Mouse (Mus musculus) forebrain, embryonic 15.5 days (tissue): ENCODE results near the gene Anks1. TPM values are rescaled to one million over a fixed set of nuclear protein-coding genes. Genes with fewer than 3 reads are reported as not detected.
"Not testable (repeated sequence)": the region's sequence is repeated elsewhere in the genome, so short reads cannot be mapped to it uniquely, and the experiment has no call there.

Experiments
- ATAC-seq: fragments of 200-750 bp; cut with Nextera tagmentation; replicated peaks from 2 replicates; pipeline ENCODE4 v1.8.0; 2017; ENCODE audit warnings: mild to moderate bottlenecking, moderate TSS enrichment, moderate library complexity
- H3K27ac ChIP-seq: fragments of 300-500 bp; sonication (generic); replicated peaks from 2 replicates; pipeline ENCODE4 v1.5.1; 2015; ENCODE audit warnings: mild to moderate bottlenecking, inconsistent platforms
- H3K27me3 ChIP-seq: fragments of 300-500 bp; sonication (generic); 2 replicates; pipeline ENCODE4 v1.6.1; 2015; ENCODE audit warnings: inconsistent platforms
- H3K36me3 ChIP-seq: fragments of 300-500 bp; sonication (generic); 2 replicates; pipeline ENCODE4 v1.6.1; 2015; ENCODE audit warnings: mild to moderate bottlenecking, inconsistent platforms
- H3K4me1 ChIP-seq: fragments of 300-500 bp; sonication (generic); 2 replicates; pipeline ENCODE4 v1.6.1; 2015; ENCODE audit warnings: inconsistent platforms
- H3K4me2 ChIP-seq: fragments of 300-500 bp; sonication (generic); replicated peaks from 2 replicates; pipeline ENCODE4 v1.6.1; 2015; ENCODE audit warnings: mild to moderate bottlenecking, inconsistent platforms
- H3K4me3 ChIP-seq: fragments of 300-500 bp; sonication (generic); 2 replicates; pipeline ENCODE4 v1.5.1; 2015; ENCODE audit warnings: mild to moderate bottlenecking, inconsistent platforms
- H3K9ac ChIP-seq: fragments of 300-500 bp; sonication (generic); replicated peaks from 2 replicates; pipeline ENCODE4 v1.6.1; 2015; ENCODE audit warnings: mild to moderate bottlenecking, inconsistent platforms
- H3K9me3 ChIP-seq: fragments of 300-500 bp; sonication (generic); 2 replicates; pipeline ENCODE4 v1.6.1; 2016; ENCODE audit warnings: inconsistent platforms
- WGBS: fragments of 180-500 bp; shearing (Covaris S2); methylation state at CpG from one replicate; pipeline ENCODE4 v1.1.7; 2015; ENCODE audit warnings: mixed read lengths; 5-methylcytosine and 5-hydroxymethylcytosine counted together
- polyA plus RNA-seq: library from polyadenylated mRNA; unstranded; fragments of >200 nt; fragmentation: Nextera tagmentation; extraction: Ambion mirVana; gene quantifications from 2 replicates; pipeline ENCODE4 v1.2.1, GENCODE M21; 2015

Gene Anks1
- polyA plus RNA-seq, 1 experiment from 2014 or later = 35.3 TPM

GRCm38 (mm10) chr17:27968903-27969302, 59.8 kb downstream of the Anks1 start:
- WGBS = 95% methylated on average over 5 of the region's 5 CpGs
- Histone ChIP-seq H3K9me3 (no peaks in the 10 kb centered on the region), H3K27ac (no peak overlapping the region), H3K27me3 (no peaks in the 10 kb centered on the region), H3K4me2 (no peak overlapping the region), H3K4me3 (no peak overlapping the region), H3K9ac (no peak overlapping the region), H3K36me3 (no peaks in the 10 kb centered on the region), H3K4me1 (peaks cover 24% of the 10 kb centered on the region)
- no peak for ATAC-seq

GRCm38 (mm10) chr17:27969365-27969764, 60.3 kb downstream of the Anks1 start:
- Histone ChIP-seq H3K9me3 (no peaks in the 10 kb centered on the region), H3K4me2 (no peak overlapping the region), H3K4me1 (peaks cover 24% of the 10 kb centered on the region), H3K36me3 (no peaks in the 10 kb centered on the region), H3K4me3 (no peak overlapping the region), H3K27me3 (no peaks in the 10 kb centered on the region), H3K27ac (no peak overlapping the region), H3K9ac (no peak overlapping the region)
- no peak for ATAC-seq
- WGBS = 80% methylated on average over 8 of the region's 8 CpGs

GRCm38 (mm10) chr17:27969896-27970295, 60.8 kb downstream of the Anks1 start:
- no peak overlapping the region for H3K9ac ChIP-seq
- no peaks in the 10 kb centered on the region for H3K36me3 ChIP-seq
- peaks cover 24% of the 10 kb centered on the region for H3K4me1 ChIP-seq
- no peak overlapping the region for H3K4me2 ChIP-seq
- H3K4me3 ChIP-seq = no peak overlapping the region
- no peak overlapping the region for H3K27ac ChIP-seq
- WGBS = 76% methylated on average over 5 of the region's 5 CpGs
- H3K9me3 ChIP-seq = no peaks in the 10 kb centered on the region
- no peaks in the 10 kb centered on the region for H3K27me3 ChIP-seq
- ATAC-seq = no peak

- H3K9me3 ChIP-seq = no peaks in the 10 kb centered on the region
- H3K4me2 ChIP-seq = no peak overlapping the region
- no peak overlapping the region for H3K27ac ChIP-seq
- H3K27me3 ChIP-seq = no peaks in the 10 kb centered on the region
- no peak for ATAC-seq
- H3K36me3 ChIP-seq = no peaks in the 10 kb centered on the region
- WGBS = 74% methylated on average over 5 of the region's 5 CpGs
- no peak overlapping the region for H3K4me3 ChIP-seq
- no peak overlapping the region for H3K9ac ChIP-seq
- peaks cover 24% of the 10 kb centered on the region for H3K4me1 ChIP-seq
These were observed 61.2 kb downstream of the Anks1 start for GRCm38 (mm10) chr17:27970305-27970704.

- no peak for ATAC-seq
- H3K27ac ChIP-seq = no peak overlapping the region
- H3K4me1 ChIP-seq = peaks cover 19% of the 10 kb centered on the region
- no peak overlapping the region for H3K9ac ChIP-seq
- H3K36me3 ChIP-seq = peaks cover 2% of the 10 kb centered on the region; the same call in 1 of the 2 replicates
- H3K4me2 ChIP-seq = no peak overlapping the region
- H3K4me3 ChIP-seq = no peak overlapping the region
- no peaks in the 10 kb centered on the region for H3K27me3 ChIP-seq
- no peaks in the 10 kb centered on the region for H3K9me3 ChIP-seq
- WGBS = 78% methylated on average over 9 of the region's 9 CpGs
These were observed 62.4 kb downstream of the Anks1 start for GRCm38 (mm10) chr17:27971496-27971895.

- Histone ChIP-seq H3K36me3 (peaks cover 15% of the 10 kb centered on the region), H3K9ac (no peak overlapping the region), H3K27ac (no peak overlapping the region), H3K4me2 (no peak overlapping the region), H3K9me3 (no peaks in the 10 kb centered on the region), H3K27me3 (no peaks in the 10 kb centered on the region), H3K4me3 (no peak overlapping the region), H3K4me1 (peaks cover 15% of the 10 kb centered on the region)
- 87% methylated on average over 4 of the region's 4 CpGs for whole genome bisulfite sequencing
- ATAC-seq = no peak
These were observed 64.2 kb downstream of the Anks1 start for GRCm38 (mm10) chr17:27973337-27973736.

- no peak overlapping the region for H3K9ac ChIP-seq
- no peak overlapping the region for H3K27ac ChIP-seq
- no peaks in the 10 kb centered on the region for H3K9me3 ChIP-seq
- 92% methylated on average over 14 of the region's 14 CpGs for WGBS
- no peak overlapping the region for H3K4me2 ChIP-seq
- H3K4me3 ChIP-seq = no peak overlapping the region
- peaks cover 20% of the 10 kb centered on the region for H3K36me3 ChIP-seq
- ATAC-seq = no peak
- peaks cover 2% of the 10 kb centered on the region; the same call in 1 of the 2 replicates for H3K4me1 ChIP-seq
- H3K27me3 ChIP-seq = no peaks in the 10 kb centered on the region
These were observed 67.2 kb downstream of the Anks1 start for GRCm38 (mm10) chr17:27976266-27976665.

- no peak overlapping the region for H3K4me3 ChIP-seq
- H3K27ac ChIP-seq = no peak overlapping the region
- H3K4me2 ChIP-seq = no peak overlapping the region
- H3K9ac ChIP-seq = no peak overlapping the region
- no peak for ATAC-seq
- no peaks in the 10 kb centered on the region for H3K4me1 ChIP-seq
- WGBS = 93% methylated on average over 3 of the region's 3 CpGs
- peaks cover 20% of the 10 kb centered on the region for H3K36me3 ChIP-seq
- no peaks in the 10 kb centered on the region for H3K27me3 ChIP-seq
- H3K9me3 ChIP-seq = no peaks in the 10 kb centered on the region
These were observed 68.0 kb downstream of the Anks1 start for GRCm38 (mm10) chr17:27977008-27977636.

- Histone ChIP-seq H3K9me3 (no peaks in the 10 kb centered on the region), H3K4me1 (no peaks in the 10 kb centered on the region), H3K9ac (no peak overlapping the region), H3K27ac (no peak overlapping the region), H3K4me3 (no peak overlapping the region), H3K27me3 (no peaks in the 10 kb centered on the region), H3K36me3 (peaks cover 25% of the 10 kb centered on the region), H3K4me2 (no peak overlapping the region)
- no peak for ATAC-seq
- over 99% methylated on average over 3 of the region's 3 CpGs for WGBS
These were observed 71.4 kb downstream of the Anks1 start for GRCm38 (mm10) chr17:27980391-27980955.

- Histone ChIP-seq H3K9me3 (no peaks in the 10 kb centered on the region), H3K36me3 (peaks cover 29% of the 10 kb centered on the region), H3K27ac (no peak overlapping the region), H3K4me2 (no peak overlapping the region), H3K9ac (no peak overlapping the region), H3K4me3 (no peak overlapping the region), H3K4me1 (no peaks in the 10 kb centered on the region), H3K27me3 (no peaks in the 10 kb centered on the region)
- no peak for ATAC-seq
- 88% methylated on average over 5 of the region's 5 CpGs for WGBS
These were observed 72.5 kb downstream of the Anks1 start for GRCm38 (mm10) chr17:27981451-27982069.

- H3K36me3 ChIP-seq = peaks cover 26% of the 10 kb centered on the region
- not testable (repeated sequence) for H3K27ac ChIP-seq, H3K4me1 ChIP-seq, H3K9me3 ChIP-seq, H3K9ac ChIP-seq, H3K4me2 ChIP-seq, ATAC-seq, H3K27me3 ChIP-seq, H3K4me3 ChIP-seq
- WGBS = 86% methylated on average over 14 of the region's 14 CpGs
These were observed 73.0 kb downstream of the Anks1 start for GRCm38 (mm10) chr17:27982070-27982457.

GRCm38 (mm10) chr17:27982712-27983266, 73.7 kb downstream of the Anks1 start:
- Histone ChIP-seq H3K9ac (no peak overlapping the region), H3K4me2 (no peak overlapping the region), H3K9me3 (no peaks in the 10 kb centered on the region), H3K27ac (no peak overlapping the region), H3K4me3 (no peak overlapping the region), H3K4me1 (no peaks in the 10 kb centered on the region), H3K36me3 (peaks cover 20% of the 10 kb centered on the region), H3K27me3 (no peaks in the 10 kb centered on the region)
- 90% methylated on average over 7 of the region's 7 CpGs for WGBS
- no peak for ATAC-seq
